Mouse (Mus musculus) thymus, adult 2 months (tissue): ENCODE results near the gene Bach2. TPM values are rescaled to one million over a fixed set of nuclear protein-coding genes. Genes with fewer than 3 reads are reported as not detected.

ENCODE experiments used
- DNase-seq: peaks from one replicate; pipeline ENCODE4 v3.0.0; 2021
- H3K27ac ChIP-seq: fragments of 200-500 bp; 2 replicates; pipeline ENCODE4 v1.5.1; 2012; ENCODE audit warnings: low read length, control low read depth; ENCODE audit not compliant: control insufficient read depth, insufficient read depth
- H3K27me3 ChIP-seq: fragments of 200-500 bp; 2 replicates; pipeline ENCODE4 v1.6.1; 2012; ENCODE audit warnings: mild to moderate bottlenecking, low read length, moderate library complexity, mixed read lengths; ENCODE audit not compliant: control insufficient read depth, insufficient read depth
- H3K36me3 ChIP-seq: fragments of 200-500 bp; 2 replicates; pipeline ENCODE4 v1.6.1; 2012; ENCODE audit warnings: mild to moderate bottlenecking, low read length, moderate library complexity; ENCODE audit not compliant: control insufficient read depth, insufficient read depth
- H3K4me1 ChIP-seq: fragments of 200-500 bp; replicated peaks from 2 replicates; pipeline ENCODE4 v1.6.1; 2012; ENCODE audit warnings: low read length; ENCODE audit not compliant: control insufficient read depth, insufficient read depth
- H3K4me3 ChIP-seq: fragments of 200-500 bp; 2 replicates; pipeline ENCODE4 v1.5.1; 2012; ENCODE audit warnings: mild to moderate bottlenecking, low read length, control low read depth, moderate library complexity; ENCODE audit not compliant: control insufficient read depth, insufficient read depth
- CTCF ChIP-seq: fragments of 200-500 bp; IDR thresholded peaks from 2 replicates; pipeline ENCODE4 v1.5.1; 2012; ENCODE audit warnings: mild to moderate bottlenecking, control low read depth, low read length, moderate library complexity, borderline replicate concordance; ENCODE audit not compliant: control insufficient read depth, poor library complexity, insufficient read depth; ENCODE audit errors: extremely low read depth
- POLR2A ChIP-seq: fragments of 200-500 bp; IDR thresholded peaks from 2 replicates; pipeline ENCODE4 v1.6.1; 2012; ENCODE audit warnings: mild to moderate bottlenecking, low read length, control low read depth, moderate library complexity; ENCODE audit not compliant: control insufficient read depth, poor library complexity, insufficient read depth; ENCODE audit errors: extremely low read depth
- WGBS: fragments of 180-500 bp; shearing (Covaris S2); methylation state at CpG from one replicate; pipeline ENCODE4 v1.1.7; 2018; 5-methylcytosine and 5-hydroxymethylcytosine counted together
- polyA plus RNA-seq: library from polyadenylated mRNA; depleted of rRNA; stranded (reverse); fragments of >200 nt; gene quantifications from 2 replicates; pipeline ENCODE4 v1.2.3, GENCODE M21; 2012

The Bach2 gene
- polyA plus RNA-seq, 1 experiment: 9.4 TPM

DNA sequence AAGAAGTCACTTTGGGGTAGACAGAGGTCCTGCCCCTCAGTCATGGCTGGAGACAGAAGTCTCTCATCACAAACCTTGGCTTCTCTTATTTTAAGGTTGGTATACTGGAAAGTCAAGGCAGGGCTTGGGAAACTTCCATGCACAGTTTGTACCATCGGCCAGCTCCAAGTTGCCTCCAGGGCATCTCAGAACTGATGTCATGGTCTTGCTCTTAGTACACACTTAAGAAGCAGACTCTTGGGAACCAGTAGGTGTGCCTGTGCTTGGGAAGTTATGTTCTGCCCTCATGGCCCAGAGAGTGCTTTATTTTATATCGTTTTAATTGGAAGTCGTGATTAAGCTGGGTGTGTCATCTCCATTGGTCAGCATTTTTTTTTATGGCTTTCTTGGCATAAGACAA, 80.7 kb downstream of the Bach2 start:
- TF ChIP-seq POLR2A: no peak
- no peak for TF ChIP-seq CTCF
- Histone ChIP-seq H3K27ac (no peak overlapping the region; the same call in 1 of the 2 replicates), H3K4me1 (no peaks in the 10 kb centered on the region), H3K4me3 (no peak overlapping the region), H3K36me3 (peaks cover 6% of the 10 kb centered on the region), H3K27me3 (no peaks in the 10 kb centered on the region)
- 95% methylated on average over 3 of the region's 3 CpGs for WGBS
- no peak for DNase-seq

DNA sequence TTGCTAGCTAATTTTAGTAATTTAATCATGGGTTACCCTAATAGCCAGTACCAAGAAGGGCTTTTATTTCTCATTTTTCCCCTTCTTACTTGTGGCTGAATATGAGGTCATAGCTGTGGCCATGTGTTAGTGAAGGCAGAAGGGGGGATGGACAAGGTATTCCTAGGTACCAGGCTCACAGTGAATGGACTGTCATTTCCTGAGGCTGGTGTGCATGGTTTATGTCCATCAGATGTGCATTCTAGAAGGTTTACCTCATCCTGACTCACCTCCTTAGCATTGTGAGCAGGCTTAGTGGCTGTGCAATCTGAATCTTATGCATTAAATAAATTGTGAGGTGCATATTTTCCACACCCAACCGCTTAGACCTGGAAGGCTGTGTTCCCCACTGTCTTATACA, 81.4 kb downstream of the Bach2 start:
- Histone ChIP-seq H3K4me1 (no peaks in the 10 kb centered on the region), H3K27ac (no peak overlapping the region), H3K36me3 (peaks cover 6% of the 10 kb centered on the region), H3K4me3 (no peak overlapping the region), H3K27me3 (no peaks in the 10 kb centered on the region)
- no peak for TF ChIP-seq CTCF
- 95% methylated on average over 1 of the region's 1 CpGs for WGBS
- DNase-seq: no peak

DNA sequence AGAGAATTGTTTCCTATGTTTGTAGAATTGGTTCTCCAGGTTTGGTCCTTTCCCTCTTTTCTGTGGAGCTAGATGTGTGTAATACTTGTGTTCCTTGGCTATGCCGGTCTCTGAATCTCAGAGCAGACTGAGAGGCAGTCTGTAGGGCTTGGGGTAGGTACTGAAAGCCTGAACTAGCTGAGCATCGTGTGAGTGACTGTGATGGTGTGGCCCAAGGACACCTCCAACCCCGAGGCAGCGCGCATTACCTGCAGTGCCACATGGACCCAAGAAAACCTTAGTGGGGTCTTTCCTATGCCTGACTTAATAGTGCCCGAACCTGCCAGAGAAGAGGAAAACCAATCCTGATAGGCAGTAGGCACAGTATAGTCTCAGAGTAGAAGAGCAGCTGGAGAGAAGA, 85.5 kb downstream of the Bach2 start:
- no peak overlapping the region for H3K4me3 ChIP-seq
- H3K27ac ChIP-seq: no peak overlapping the region
- no peaks in the 10 kb centered on the region for H3K27me3 ChIP-seq
- peaks cover 6% of the 10 kb centered on the region; the same call in 1 of the 2 replicates for H3K4me1 ChIP-seq
- H3K36me3 ChIP-seq: no peaks in the 10 kb centered on the region
- TF ChIP-seq POLR2A (no peak), CTCF (no peak)
- 95% methylated on average over 6 of the region's 6 CpGs for WGBS
- no peak for DNase-seq

DNA sequence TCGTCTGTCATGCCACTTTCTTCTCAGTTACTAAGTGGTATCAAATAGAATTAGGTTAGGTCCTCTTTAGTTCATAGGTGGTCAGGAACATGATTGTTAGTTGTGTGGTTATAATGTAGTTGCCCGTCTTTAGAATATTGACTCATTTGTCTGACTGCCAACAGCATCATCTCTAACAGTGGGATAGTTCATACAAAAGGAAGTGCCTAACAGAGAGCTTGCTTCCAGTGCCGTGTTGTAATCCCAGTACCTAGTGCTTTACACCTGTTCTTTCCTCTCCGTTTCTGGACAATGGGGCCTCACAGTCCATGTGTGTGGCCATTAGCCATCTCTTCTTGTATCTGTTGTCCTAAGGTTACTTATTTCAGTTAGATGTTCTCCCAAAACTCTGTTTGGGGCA, 86.4 kb downstream of the Bach2 start:
- no peak overlapping the region for H3K27ac ChIP-seq
- H3K27me3 ChIP-seq: no peaks in the 10 kb centered on the region
- peaks cover 6% of the 10 kb centered on the region; the same call in 1 of the 2 replicates for H3K4me1 ChIP-seq
- H3K4me3 ChIP-seq: no peak overlapping the region
- no peak for DNase-seq
- no peaks in the 10 kb centered on the region for H3K36me3 ChIP-seq
- TF ChIP-seq POLR2A (no peak), CTCF (no peak)
- WGBS: 96% methylated on average over 4 of the region's 4 CpGs

DNA sequence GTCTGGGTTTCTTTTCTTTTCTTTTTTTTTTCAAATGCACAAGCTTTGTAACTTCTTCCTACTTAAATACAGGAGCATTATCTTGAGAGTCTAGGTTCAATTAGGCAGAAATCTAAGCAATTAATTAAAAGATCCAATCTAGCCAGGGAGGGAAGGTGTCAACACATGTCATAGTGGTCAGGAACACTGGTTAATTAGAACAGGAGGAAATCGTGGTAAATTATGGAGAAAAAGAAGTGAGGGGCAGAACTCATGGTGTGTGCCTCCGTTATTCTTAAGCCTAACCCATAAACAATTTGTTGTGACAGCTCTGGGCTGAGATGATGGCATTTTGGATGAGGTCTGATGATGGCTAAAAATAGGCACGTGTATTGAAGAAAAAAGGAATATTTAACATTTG, 87.0 kb downstream of the Bach2 start:
- H3K27ac ChIP-seq: no peak overlapping the region
- H3K4me3 ChIP-seq: no peak overlapping the region
- 62% methylated on average over 3 of the region's 3 CpGs for WGBS
- H3K27me3 ChIP-seq: no peaks in the 10 kb centered on the region
- H3K36me3 ChIP-seq: no peaks in the 10 kb centered on the region
- peaks cover 6% of the 10 kb centered on the region; the same call in 1 of the 2 replicates for H3K4me1 ChIP-seq
- no peak for DNase-seq
- TF ChIP-seq CTCF: no peak
- no peak for TF ChIP-seq POLR2A

DNA sequence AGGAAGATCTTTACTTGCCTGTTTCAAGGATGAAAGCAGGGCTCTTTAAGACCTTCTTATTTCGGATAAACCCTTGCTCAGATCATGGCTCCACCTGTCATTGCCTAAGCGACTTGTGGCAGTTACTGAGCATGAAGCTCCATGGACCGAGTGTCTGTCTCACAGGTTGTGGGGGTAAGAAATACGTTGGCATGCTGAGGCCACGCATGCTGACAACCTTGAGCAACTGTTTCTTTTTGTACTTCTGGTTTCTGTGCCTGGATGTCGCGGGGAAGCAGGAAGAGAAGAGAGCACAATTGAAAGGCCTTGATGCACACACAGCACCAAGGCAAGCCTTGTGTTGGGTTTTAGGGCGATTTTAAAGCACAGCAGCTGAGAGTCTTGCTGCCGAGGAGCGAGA, 87.7 kb downstream of the Bach2 start:
- H3K36me3 ChIP-seq: no peaks in the 10 kb centered on the region
- H3K4me1 ChIP-seq: peaks cover 6% of the 10 kb centered on the region; the same call in 1 of the 2 replicates
- H3K27ac ChIP-seq: no peak overlapping the region
- H3K27me3 ChIP-seq: no peaks in the 10 kb centered on the region
- WGBS: 78% methylated on average over 10 of the region's 10 CpGs
- H3K4me3 ChIP-seq: no peak overlapping the region
- no peak for DNase-seq
- TF ChIP-seq CTCF (no peak), POLR2A (no peak)

DNA sequence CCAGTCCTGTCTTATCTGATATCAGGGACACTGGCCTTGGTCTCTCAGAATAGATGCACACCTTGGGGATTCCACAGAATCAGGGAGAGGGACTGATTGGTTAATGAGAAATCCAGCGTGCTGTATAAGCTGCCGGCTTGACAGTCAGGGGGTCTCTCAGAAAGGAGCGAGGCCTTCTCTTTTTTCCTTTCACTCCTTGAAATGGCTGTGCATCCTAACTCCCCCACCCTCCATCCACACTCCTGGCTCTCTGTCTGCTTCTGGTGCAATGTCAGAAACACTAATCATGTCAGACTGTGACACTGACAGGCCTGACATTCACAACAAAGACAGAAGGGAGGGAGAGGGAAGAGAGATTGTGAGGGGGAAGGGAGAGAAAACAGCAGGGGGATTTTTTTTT, 88.3 kb downstream of the Bach2 start:
- 94% methylated on average over 3 of the region's 3 CpGs for WGBS
- H3K27me3 ChIP-seq: no peaks in the 10 kb centered on the region
- no peak overlapping the region for H3K4me3 ChIP-seq

More for the DNA sequence above, 88.3 kb downstream of the Bach2 start:
- TF ChIP-seq CTCF (no peak), POLR2A (no peak)
- no peak for DNase-seq
- Histone ChIP-seq H3K4me1 (peaks cover 6% of the 10 kb centered on the region; the same call in 1 of the 2 replicates), H3K36me3 (no peaks in the 10 kb centered on the region), H3K27ac (no peak overlapping the region)
